Mouse (Mus musculus) hindbrain, embryonic 10.5 days (tissue): ENCODE measurements around the gene C1rl. TPM values are rescaled to one million over a fixed set of nuclear protein-coding genes. Genes with fewer than 3 reads are reported as not detected.
"Not testable (repeated sequence)": the region's sequence is repeated elsewhere in the genome, so short reads cannot be mapped to it uniquely, and the experiment has no call there.

Experiments
- DNase-seq: peaks from one replicate; pipeline ENCODE4 v3.0.0-alpha.2; 2017; ENCODE audit warnings: low spot score
- H3K27ac ChIP-seq: fragments of 300-500 bp; sonication (generic); 2 replicates; pipeline ENCODE4 v1.5.1; 2016; ENCODE audit warnings: mild to moderate bottlenecking, moderate library complexity
- H3K27me3 ChIP-seq: fragments of 300-500 bp; sonication (generic); 2 replicates; pipeline ENCODE4 v1.6.1; 2016; ENCODE audit warnings: mild to moderate bottlenecking; ENCODE audit not compliant: poor library complexity, insufficient read depth, severe bottlenecking
- H3K36me3 ChIP-seq: fragments of 300-500 bp; sonication (generic); 2 replicates; pipeline ENCODE4 v1.6.1; 2016; ENCODE audit warnings: mild to moderate bottlenecking, moderate library complexity
- H3K4me1 ChIP-seq: fragments of 300-500 bp; sonication (generic); replicated peaks from 2 replicates; pipeline ENCODE4 v1.6.1; 2016; ENCODE audit warnings: mild to moderate bottlenecking
- H3K4me3 ChIP-seq: fragments of 300-500 bp; sonication (generic); 2 replicates; pipeline ENCODE4 v1.5.1; 2016; ENCODE audit warnings: mild to moderate bottlenecking, moderate library complexity
- H3K9me3 ChIP-seq: fragments of 300-500 bp; sonication (generic); 2 replicates; pipeline ENCODE4 v1.6.1; 2016; ENCODE audit warnings: mild to moderate bottlenecking, moderate library complexity
- WGBS: fragments of 180-500 bp; shearing (Covaris S2); methylation state at CpG from one replicate; pipeline ENCODE4 v1.1.7; 2016; 5-methylcytosine and 5-hydroxymethylcytosine counted together
- polyA plus RNA-seq: library from polyadenylated mRNA; unstranded; fragments of >200 nt; fragmentation: Nextera tagmentation; extraction: Ambion mirVana; gene quantifications from 2 replicates; pipeline ENCODE4 v1.2.1, GENCODE M21; 2016

The C1rl gene
- polyA plus RNA-seq, 1 experiment from 2014 or later = 0.47 TPM

DNA sequence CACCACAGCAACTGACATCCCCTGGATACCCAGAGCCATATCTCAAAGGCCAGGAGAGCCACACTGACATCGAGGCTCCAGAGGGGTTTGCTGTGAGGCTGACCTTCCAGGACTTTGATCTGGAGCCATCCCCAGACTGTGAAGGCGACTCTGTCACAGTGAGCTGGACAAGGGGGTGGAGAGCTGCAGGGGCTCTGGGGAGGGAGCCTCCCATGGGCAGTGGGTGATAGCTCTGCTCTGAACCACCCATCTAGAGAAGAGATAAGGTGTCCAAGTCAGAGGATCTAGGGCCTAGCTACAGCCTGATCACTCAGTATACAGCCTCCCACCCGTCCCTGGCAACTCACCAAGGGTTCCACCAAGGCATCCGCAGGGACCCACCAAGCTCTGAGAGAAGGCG is 973 bp downstream of the C1rl start:
- Histone ChIP-seq H3K27ac (peak overlapping the region; percentile 36; the same call in 1 of the 2 replicates), H3K4me1 (peaks cover 4% of the 10 kb centered on the region), H3K27me3 (no peaks in the 10 kb centered on the region), H3K9me3 (0 out of 2 replicates have a peak, but pooled peaks cover 3% of the 10 kb centered on the region), H3K36me3 (no peaks in the 10 kb centered on the region), H3K4me3 (no peak overlapping the region)
- DNase-seq = no peak
- WGBS = 86% methylated on average over 5 of the region's 5 CpGs

DNA sequence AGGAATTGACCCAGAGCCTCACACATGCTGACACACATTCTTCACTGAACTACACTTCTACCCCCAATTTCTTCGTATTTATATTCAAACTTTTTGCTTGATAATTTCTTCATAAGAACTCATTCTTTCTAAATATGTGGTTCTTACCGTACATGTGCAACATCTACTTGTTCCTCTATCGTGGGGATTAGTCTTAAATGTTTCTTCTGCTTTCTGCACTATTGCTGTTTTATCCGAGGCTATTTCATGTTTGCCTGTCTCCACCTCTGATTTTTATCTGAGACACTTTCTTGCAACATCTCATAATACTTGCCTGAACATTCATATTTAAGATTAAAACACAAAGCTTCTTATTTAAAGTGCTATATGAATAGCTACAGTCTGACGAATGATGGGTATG is 3.1 kb downstream of the C1rl start:
- 93% methylated on average over 5 of the region's 5 CpGs for WGBS
- H3K4me3 ChIP-seq = no peak overlapping the region
- no peak overlapping the region for H3K27ac ChIP-seq
- H3K27me3 ChIP-seq = no peaks in the 10 kb centered on the region
- 0 out of 2 replicates have a peak, but pooled peaks cover 3% of the 10 kb centered on the region for H3K9me3 ChIP-seq
- H3K36me3 ChIP-seq = no peaks in the 10 kb centered on the region
- DNase-seq = no peak
- H3K4me1 ChIP-seq = peaks cover 4% of the 10 kb centered on the region

DNA sequence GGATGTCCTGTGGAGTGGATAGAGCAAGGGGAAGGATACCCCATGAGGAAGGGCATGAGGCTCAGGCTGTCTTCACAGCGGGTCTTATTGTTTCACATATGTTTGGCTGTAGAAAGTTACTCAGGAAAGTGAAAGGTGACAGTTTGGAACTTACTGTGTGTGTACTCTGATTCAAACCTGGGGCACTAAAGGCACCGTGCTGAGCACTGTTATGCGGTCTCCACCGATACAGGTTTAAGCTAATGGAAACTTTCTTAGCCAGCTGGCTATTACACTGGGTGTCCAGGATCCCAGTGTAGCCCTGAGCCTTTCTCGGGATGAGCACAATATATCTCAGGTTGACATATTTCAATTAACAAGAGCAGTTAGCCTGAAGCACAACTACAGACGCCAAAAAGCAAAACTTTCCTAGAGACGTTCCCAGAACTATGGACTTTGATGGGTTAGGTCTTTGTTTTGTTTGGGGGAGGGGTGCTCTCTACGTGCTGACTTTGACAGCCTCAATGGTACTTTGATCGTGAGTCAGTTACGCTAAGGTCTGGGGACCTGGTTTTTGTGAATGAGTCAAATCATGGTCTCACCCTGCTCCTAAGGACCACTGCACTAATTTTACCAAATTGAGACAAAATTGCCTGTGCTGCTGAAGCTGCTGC is 7.1 kb downstream of the C1rl start:
- Histone ChIP-seq H3K36me3 (no peaks in the 10 kb centered on the region), H3K4me1 (no peaks in the 10 kb centered on the region), H3K27me3 (no peaks in the 10 kb centered on the region), H3K9me3 (0 out of 2 replicates have a peak, but pooled peaks cover 3% of the 10 kb centered on the region), H3K27ac (no peak overlapping the region), H3K4me3 (no peak overlapping the region)
- DNase-seq = no peak
- 41% methylated on average over 10 of the region's 10 CpGs for WGBS

DNA sequence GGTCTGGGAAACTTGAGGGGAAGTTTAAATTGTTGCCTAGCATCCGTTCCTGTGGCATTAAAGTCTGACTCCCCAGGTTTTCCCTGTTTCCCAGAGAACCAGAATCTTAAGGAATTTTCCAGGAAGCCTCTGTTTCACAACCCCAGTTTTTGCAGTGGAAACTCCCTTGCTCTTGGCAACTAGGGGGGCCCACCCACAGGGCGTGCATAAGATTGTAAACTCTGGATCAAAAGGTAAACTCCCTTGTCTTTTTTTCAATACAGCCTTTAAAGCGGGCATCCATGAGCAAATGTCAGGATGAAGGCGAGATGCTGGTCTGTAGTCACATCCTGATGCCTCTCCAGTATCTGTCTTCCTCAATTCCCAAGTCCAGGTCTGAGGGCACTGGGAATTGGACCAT is 8.6 kb downstream of the C1rl start:
- no peaks in the 10 kb centered on the region for H3K9me3 ChIP-seq
- WGBS = 86% methylated on average over 4 of the region's 4 CpGs

GRCm38 (mm10) chr6:124502021-124502420 is 9.1 kb downstream of the C1rl start:
- H3K36me3 ChIP-seq = no peaks in the 10 kb centered on the region
- no peaks in the 10 kb centered on the region for H3K9me3 ChIP-seq
- H3K4me3 ChIP-seq = no peak overlapping the region
- H3K27me3 ChIP-seq = no peaks in the 10 kb centered on the region
- no peak overlapping the region for H3K27ac ChIP-seq
- H3K4me1 ChIP-seq = no peaks in the 10 kb centered on the region
- 87% methylated on average over 5 of the region's 5 CpGs for WGBS
- no peak for DNase-seq

More for the DNA sequence above, 8.6 kb downstream of the C1rl start:
- H3K27me3 ChIP-seq = no peaks in the 10 kb centered on the region
- no peak overlapping the region for H3K27ac ChIP-seq
- H3K4me3 ChIP-seq = no peak overlapping the region
- no peaks in the 10 kb centered on the region for H3K4me1 ChIP-seq
- no peaks in the 10 kb centered on the region for H3K36me3 ChIP-seq
- DNase-seq = no peak

DNA sequence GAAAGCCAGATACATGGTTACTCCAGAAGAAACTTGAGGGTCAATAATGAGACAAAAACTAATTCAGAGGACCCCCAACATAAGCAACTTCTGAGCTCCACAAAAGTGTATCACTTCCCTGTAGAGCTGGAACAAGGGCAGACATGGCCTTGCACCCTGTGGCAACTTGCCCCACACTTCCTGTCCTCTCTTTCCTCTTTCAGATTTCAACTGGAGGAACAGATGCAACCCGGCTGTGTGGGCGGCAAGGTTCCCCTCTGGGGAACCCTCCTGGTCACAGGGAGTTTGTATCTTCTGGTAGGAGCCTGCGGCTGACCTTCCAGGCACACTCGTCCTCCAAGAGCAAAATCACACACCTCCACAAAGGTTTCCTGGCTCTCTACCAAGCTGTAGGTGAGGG is 12.1 kb downstream of the C1rl start:
- no peak for DNase-seq
- H3K9me3 ChIP-seq = no peaks in the 10 kb centered on the region
- 67% methylated on average over 4 of the region's 4 CpGs for WGBS
- no peak overlapping the region for H3K27ac ChIP-seq
- H3K36me3 ChIP-seq = no peaks in the 10 kb centered on the region
- no peak overlapping the region for H3K4me3 ChIP-seq
- H3K27me3 ChIP-seq = no peaks in the 10 kb centered on the region
- no peaks in the 10 kb centered on the region for H3K4me1 ChIP-seq

DNA sequence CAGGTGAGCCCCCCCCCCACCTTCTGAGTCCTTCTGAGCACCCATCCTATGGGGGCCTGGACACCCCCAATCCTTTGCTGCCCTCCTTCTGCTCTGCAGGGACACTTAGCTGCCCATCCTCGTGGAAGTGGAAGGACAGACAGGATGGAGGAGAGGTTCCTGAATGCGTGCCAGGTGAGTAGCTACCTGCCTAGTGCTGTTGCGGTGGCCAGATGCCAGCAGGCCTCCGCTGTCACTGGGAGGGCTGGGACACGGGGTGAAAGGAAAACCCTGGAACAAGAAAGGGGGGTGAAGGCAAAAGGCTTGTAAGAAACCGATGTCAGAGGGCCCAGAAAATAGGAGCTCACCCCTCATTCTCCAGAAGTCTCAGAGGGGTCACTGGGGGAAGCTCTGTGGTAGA is 14.1 kb downstream of the C1rl start:
- Histone ChIP-seq H3K27ac (no peak overlapping the region), H3K4me3 (no peak overlapping the region), H3K4me1 (no peaks in the 10 kb centered on the region), H3K27me3 (no peaks in the 10 kb centered on the region), H3K9me3 (no peaks in the 10 kb centered on the region), H3K36me3 (no peaks in the 10 kb centered on the region)
- WGBS = 83% methylated on average over 6 of the region's 6 CpGs
- DNase-seq = no peak

- no peak overlapping the region for H3K4me3 ChIP-seq
- WGBS = 82% methylated on average over 10 of the region's 10 CpGs
- H3K27ac ChIP-seq = no peak overlapping the region
- no peaks in the 10 kb centered on the region for H3K9me3 ChIP-seq
- H3K4me1 ChIP-seq = no peaks in the 10 kb centered on the region
- H3K36me3 ChIP-seq = no peaks in the 10 kb centered on the region
- no peaks in the 10 kb centered on the region for H3K27me3 ChIP-seq
- no peak for DNase-seq
Observed at GRCm38 (mm10) chr6:124508292-124508691, 15.4 kb downstream of the C1rl start.

DNA sequence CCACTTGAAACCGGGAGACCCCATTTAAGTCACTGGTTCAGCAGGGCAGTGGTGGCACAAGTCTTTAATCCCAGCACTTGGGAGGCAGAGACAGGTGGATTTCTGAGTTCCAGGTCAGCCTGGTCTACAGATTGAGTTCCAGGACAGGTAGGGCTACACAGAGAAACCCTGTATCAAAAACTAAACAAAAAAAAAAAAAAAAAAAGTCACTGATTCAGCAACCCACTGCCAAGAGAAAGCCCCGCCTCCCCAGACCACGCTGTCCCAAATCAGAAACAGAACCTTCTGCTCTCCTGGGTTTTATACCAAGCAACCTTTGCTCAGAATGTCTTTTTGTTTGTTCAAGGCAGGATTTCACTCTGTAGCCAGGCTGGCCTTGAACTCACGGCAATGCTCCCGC is 16.3 kb downstream of the C1rl start:
- DNase-seq, H3K9me3 ChIP-seq, H3K36me3 ChIP-seq, H3K27me3 ChIP-seq, H3K27ac ChIP-seq, H3K4me3 ChIP-seq, H3K4me1 ChIP-seq: not testable (repeated sequence)
- 89% methylated on average over 5 of the region's 5 CpGs for WGBS

DNA sequence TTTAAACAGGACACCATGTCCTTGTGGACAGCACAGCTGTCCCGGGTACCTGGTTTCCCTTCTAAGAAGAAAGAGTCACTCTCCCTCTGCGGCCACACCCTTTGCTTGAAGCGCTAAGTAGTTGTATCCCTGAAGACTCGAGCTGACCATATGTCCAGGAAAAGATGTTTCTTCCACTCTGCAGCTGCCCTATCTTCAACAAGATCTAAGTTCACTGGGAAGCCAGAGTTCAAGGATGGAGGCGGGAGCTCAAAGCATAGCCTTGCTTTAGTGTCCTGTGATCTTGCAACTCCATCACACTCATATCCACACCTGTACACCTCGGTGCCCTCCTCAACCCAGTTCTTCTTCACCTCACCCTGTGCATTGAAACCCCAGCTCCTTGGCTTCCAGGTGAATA is 19.0 kb downstream of the C1rl start:
- no peaks in the 10 kb centered on the region for H3K9me3 ChIP-seq
- 68% methylated on average over 6 of the region's 6 CpGs for WGBS
- no peak overlapping the region for H3K27ac ChIP-seq
- no peaks in the 10 kb centered on the region for H3K27me3 ChIP-seq
- DNase-seq = no peak
- no peak overlapping the region for H3K4me3 ChIP-seq
- no peaks in the 10 kb centered on the region for H3K4me1 ChIP-seq
- no peaks in the 10 kb centered on the region for H3K36me3 ChIP-seq

DNA sequence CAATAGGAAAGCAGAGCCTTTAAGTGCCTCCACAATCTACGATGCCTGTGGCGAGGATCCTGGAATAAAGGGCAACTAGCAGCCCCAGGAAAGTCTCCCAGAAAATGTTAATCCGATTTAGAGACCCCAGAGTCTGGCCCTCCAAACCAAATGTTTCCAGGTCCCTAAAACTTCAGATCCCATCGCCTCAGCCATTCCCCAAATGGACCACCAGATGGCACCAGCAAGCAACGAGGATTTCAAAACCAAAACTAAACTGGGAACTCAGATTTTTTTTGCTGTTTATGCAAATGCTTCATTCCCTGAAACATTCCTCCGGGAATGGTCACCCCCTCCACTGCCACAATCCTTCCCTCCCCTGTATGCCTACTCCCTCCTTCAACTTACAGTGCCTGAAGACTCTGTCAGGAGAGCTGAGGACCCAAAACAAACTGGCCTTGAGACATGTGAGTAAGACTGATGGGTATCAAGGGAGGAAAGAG is 19.5 kb downstream of the C1rl start, which contains the start of gene C1ra:
TSS of gene C1ra (plus strand) at position 51 of the 482 bp plus-strand sequence.
- H3K4me1 ChIP-seq = no peaks in the 10 kb centered on the region
- peak within 1 kb of the TSS; percentile 20; the same call in 1 of the 2 replicates for H3K4me3 ChIP-seq
- H3K27me3 ChIP-seq = no peaks in the 10 kb centered on the region
- DNase-seq = peak; percentile 34
- WGBS = 14% methylated on average over 6 of the region's 6 CpGs
- no peaks in the 10 kb centered on the region for H3K36me3 ChIP-seq
- no peaks in the 10 kb centered on the region for H3K9me3 ChIP-seq
- H3K27ac ChIP-seq = no peak within 1 kb of the TSS

DNA sequence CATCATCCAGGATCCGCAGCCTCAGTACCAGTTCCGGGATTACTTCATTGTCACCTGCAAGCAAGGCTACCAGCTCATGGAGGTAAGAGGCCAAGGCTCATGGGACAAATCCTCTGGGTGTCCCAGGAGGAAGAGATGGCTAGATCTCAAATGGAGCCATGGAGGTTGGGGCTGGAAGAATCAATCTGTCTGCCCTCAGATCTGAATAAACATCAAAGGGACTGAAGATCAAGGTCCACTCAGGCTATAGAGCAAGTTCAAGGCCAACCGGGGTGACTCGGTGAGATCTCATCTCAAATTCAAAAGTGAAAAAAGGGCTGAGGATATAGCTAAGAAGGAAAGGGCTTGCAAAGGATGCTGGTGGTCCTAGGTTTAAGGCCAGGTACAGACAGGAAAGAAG is 24.8 kb downstream of the C1rl start:
- DNase-seq, H3K27ac ChIP-seq, H3K4me3 ChIP-seq, H3K27me3 ChIP-seq, H3K4me1 ChIP-seq, H3K36me3 ChIP-seq, H3K9me3 ChIP-seq: not testable (repeated sequence)
- 90% methylated on average over 4 of the region's 4 CpGs for WGBS

DNA sequence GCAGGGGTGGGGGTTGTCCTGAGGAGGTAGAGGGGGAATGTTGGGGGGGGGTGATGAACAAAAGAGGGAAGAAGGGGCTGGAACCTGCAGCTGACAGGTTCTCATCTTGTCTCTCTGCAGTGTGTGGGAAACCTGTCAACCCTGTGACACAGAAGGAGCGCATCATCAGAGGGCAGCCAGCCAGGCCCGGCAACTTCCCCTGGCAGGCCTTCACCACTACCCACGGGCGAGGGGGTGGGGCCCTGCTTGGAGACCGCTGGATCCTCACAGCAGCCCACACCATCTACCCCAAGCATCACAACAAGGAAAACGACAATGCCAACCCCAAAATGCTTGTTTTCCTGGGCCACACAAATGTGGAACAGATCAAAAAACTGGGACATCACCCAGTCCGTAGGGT is 29.2 kb downstream of the C1rl start:
- H3K4me3 ChIP-seq, H3K4me1 ChIP-seq, H3K36me3 ChIP-seq, H3K9me3 ChIP-seq, DNase-seq, H3K27me3 ChIP-seq, H3K27ac ChIP-seq: not testable (repeated sequence)
- 74% methylated on average over 7 of the region's 7 CpGs for WGBS

DNA sequence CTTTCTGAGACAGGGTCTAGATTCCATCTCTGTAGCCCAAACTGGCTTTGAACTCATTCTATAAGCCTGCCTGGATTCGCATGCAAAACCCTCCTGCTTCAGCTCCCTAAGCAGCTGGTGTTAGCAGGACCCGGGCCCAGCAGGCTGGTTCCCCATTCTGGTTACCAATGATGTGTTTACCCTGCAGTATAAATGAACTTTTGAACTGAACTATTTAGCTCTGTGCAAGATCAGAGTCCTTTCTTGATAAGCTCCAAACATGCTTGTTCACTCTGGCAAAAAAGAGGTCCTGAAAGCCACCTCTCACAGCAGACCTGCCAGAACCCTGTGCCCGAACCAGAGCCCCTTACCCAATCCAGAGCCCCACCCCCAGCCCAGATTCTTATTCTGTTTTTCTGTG is 35.0 kb downstream of the C1rl start:
- Histone ChIP-seq H3K27ac (no peak overlapping the region), H3K9me3 (no peaks in the 10 kb centered on the region), H3K4me1 (no peaks in the 10 kb centered on the region), H3K27me3 (no peaks in the 10 kb centered on the region), H3K4me3 (no peak overlapping the region), H3K36me3 (no peaks in the 10 kb centered on the region)
- no peak for DNase-seq
- WGBS = 85% methylated on average over 3 of the region's 3 CpGs
